Mouse (Mus musculus) midbrain, embryonic 14.5 days (tissue): ENCODE results near the gene Lmbr1. TPM values are rescaled to one million over a fixed set of nuclear protein-coding genes. Genes with fewer than 3 reads are reported as not detected.

ENCODE experiments used
- ATAC-seq: fragments of 200-750 bp; cut with Nextera tagmentation; 2 replicates; pipeline ENCODE4 v1.8.0; 2017; ENCODE audit warnings: moderate number of reproducible peaks, moderate library complexity; ENCODE audit not compliant: low FRiP score, low TSS enrichment
- DNase-seq: peaks from one replicate; pipeline ENCODE4 v3.0.0-alpha.2; 2015
- H3K27ac ChIP-seq: fragments of 300-500 bp; sonication (generic); replicated peaks from 2 replicates; pipeline ENCODE4 v1.5.1; 2014; ENCODE audit warnings: mild to moderate bottlenecking, low read depth, low read length, moderate library complexity
- H3K27me3 ChIP-seq: fragments of 300-500 bp; sonication (generic); 2 replicates; pipeline ENCODE4 v1.6.1; 2014; ENCODE audit warnings: low read length, control low read depth, mixed read lengths; ENCODE audit not compliant: control insufficient read depth, insufficient read depth
- H3K36me3 ChIP-seq: fragments of 300-500 bp; sonication (generic); 2 replicates; pipeline ENCODE4 v1.6.1; 2014; ENCODE audit warnings: low read length, control low read depth; ENCODE audit not compliant: control insufficient read depth, insufficient read depth
- H3K4me1 ChIP-seq: fragments of 300-500 bp; sonication (generic); 2 replicates; pipeline ENCODE4 v1.6.1; 2014; ENCODE audit warnings: mild to moderate bottlenecking, antibody characterized with exemption, low read length, control low read depth; ENCODE audit not compliant: control insufficient read depth, insufficient read depth
- H3K4me2 ChIP-seq: fragments of 300-500 bp; sonication (generic); 2 replicates; pipeline ENCODE4 v1.6.1; 2014; ENCODE audit warnings: mild to moderate bottlenecking, low read length, moderate library complexity
- H3K4me3 ChIP-seq: fragments of 300-500 bp; sonication (generic); replicated peaks from 2 replicates; pipeline ENCODE4 v1.5.1; 2014; ENCODE audit warnings: low read depth, low read length
- H3K9ac ChIP-seq: fragments of 300-500 bp; sonication (generic); replicated peaks from 2 replicates; pipeline ENCODE4 v1.6.1; 2014; ENCODE audit warnings: mild to moderate bottlenecking, low read length, moderate library complexity
- H3K9me3 ChIP-seq: fragments of 300-500 bp; sonication (generic); 2 replicates; pipeline ENCODE4 v1.6.1; 2016; ENCODE audit warnings: low read length, control low read depth, mixed read lengths; ENCODE audit not compliant: control insufficient read depth
- WGBS: fragments of 180-500 bp; shearing (Covaris S2); extraction: QIAGEN DNeasy Blood & Tissue Kit; methylation state at CpG from one replicate; pipeline ENCODE4 v1.1.7; 2014; 5-methylcytosine and 5-hydroxymethylcytosine counted together
- polyA plus RNA-seq: library from polyadenylated mRNA; unstranded; fragments of >200 nt; fragmentation: Nextera tagmentation; extraction: Ambion mirVana; gene quantifications from 2 replicates; pipeline ENCODE4 v1.2.1, GENCODE M21; 2014

The Lmbr1 gene
- polyA plus RNA-seq, 1 experiment from 2014 or later = 42.4 TPM

DNA sequence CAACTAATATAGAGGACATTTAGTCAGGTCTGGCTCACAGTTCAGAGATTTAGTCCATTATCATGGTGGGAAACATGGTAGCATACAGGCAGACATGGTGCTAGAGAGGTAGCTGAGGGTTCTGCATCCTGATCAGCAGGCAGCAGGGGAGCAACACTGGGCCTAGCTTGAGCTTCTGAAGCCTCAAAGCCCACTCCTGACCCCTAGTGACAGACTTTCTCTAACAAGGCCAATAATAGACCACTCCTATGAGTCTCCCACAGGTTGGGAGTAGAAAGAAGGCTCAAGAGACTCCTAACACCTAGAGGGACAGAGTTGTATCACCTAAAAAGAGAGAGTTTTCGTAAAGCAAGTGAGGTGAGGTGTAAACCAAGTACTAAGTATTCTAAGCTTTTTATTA is 4.6 kb upstream of the Lmbr1 start:
- Histone ChIP-seq H3K9ac (no peak overlapping the region), H3K4me1 (peaks cover 6% of the 10 kb centered on the region; the same call in 1 of the 2 replicates), H3K4me3 (no peak overlapping the region), H3K27ac (no peak overlapping the region), H3K4me2 (no peak overlapping the region), H3K27me3 (no peaks in the 10 kb centered on the region), H3K36me3 (no peaks in the 10 kb centered on the region), H3K9me3 (no peaks in the 10 kb centered on the region)
- ATAC-seq = no peak
- WGBS = 78% methylated on average over 1 of the region's 1 CpGs
- no peak for DNase-seq

DNA sequence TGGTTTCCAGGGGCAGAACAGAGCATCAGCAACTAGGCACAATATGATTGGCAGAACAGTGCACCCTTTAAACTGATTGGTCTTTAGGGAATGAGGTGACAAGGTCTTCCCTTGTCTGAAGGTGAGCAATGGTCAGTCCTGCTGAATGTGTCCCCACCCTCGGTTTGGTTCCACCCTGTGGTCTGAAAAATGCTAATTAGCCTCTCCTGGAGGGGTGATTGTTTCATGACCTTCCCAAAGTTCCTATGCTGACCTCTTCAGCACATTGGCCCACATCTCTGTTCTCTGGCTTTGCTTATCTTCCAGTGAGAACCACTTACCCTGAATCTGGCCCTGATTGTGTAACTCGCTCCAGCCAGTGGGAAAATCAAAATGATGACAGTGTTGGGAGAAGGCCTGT is 1.9 kb upstream of the Lmbr1 start:
- Histone ChIP-seq H3K9me3 (no peaks in the 10 kb centered on the region), H3K4me3 (no peak overlapping the region), H3K9ac (no peak overlapping the region), H3K4me2 (no peak overlapping the region), H3K27ac (no peak overlapping the region), H3K36me3 (no peaks in the 10 kb centered on the region), H3K4me1 (peaks cover 15% of the 10 kb centered on the region), H3K27me3 (no peaks in the 10 kb centered on the region)
- ATAC-seq (no peak), DNase-seq (no peak)
- WGBS = 72% methylated on average over 2 of the region's 2 CpGs

DNA sequence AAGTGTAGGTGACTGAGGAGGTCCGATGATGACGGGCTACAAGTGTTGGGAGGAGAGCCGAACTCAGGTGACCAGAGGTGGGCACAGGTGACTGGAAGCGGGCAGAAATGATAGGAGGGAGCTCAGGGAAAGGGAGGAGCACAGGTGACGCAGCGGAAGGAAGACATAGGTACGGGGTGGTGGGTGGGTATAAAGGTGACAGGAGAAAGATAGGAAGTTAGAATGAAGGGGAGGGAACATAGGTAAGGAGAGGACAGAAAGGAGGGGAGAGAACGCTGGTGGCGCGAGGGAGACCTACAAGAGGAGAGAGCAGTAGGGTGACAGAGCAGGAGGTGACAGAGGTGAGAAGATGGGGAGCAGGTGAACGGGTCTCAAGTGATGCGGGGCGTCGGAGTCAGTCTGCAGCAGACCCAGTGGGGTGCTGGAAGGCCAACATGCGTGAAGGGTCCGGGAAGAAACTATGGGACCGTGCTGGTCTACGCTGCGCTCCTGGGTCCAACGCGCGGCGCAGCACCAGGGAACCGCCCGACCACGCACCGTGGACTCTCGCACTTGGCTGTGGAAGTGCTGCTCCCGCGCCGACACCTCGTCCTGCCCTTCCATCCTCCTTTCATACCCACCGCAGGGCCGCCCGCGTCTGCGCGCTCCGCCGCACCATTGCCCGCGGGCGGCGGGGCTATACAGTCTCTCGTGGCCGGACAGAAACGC is 446 bp downstream of the Lmbr1 start:
- H3K9me3 ChIP-seq = no peaks in the 10 kb centered on the region
- no peaks in the 10 kb centered on the region for H3K36me3 ChIP-seq
- peak overlapping the region; percentile 85 for H3K4me3 ChIP-seq
- peak overlapping the region; percentile 66 for H3K4me2 ChIP-seq
- ATAC-seq (peak; percentile 76; the same call in 1 of the 2 replicates), DNase-seq (no peak)
- H3K4me1 ChIP-seq = peaks cover 15% of the 10 kb centered on the region
- H3K27me3 ChIP-seq = no peaks in the 10 kb centered on the region
- H3K9ac ChIP-seq = peak overlapping the region; percentile 68
- peak overlapping the region; percentile 83 for H3K27ac ChIP-seq
- WGBS = 2% methylated on average over 46 of the region's 47 CpGs

DNA sequence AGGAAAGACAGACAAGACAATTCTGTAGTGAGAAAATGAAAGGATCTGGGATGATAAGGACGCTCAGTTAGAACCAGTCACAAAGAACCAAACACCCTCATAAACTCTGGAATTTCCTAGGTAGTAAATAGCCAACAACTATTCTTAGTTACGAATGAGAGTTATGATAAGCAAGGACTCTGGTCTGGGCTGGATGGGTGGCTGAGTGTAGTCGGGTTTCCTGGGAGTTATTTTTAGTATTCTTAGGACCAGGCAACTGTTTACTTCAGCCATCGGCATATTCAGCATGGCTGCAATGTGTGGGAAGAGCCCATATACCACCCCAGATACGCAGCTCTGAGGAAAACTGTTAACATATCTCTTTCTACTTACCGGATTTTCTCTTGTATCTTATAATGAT is 14.7 kb downstream of the Lmbr1 start:
- ATAC-seq = no peak
- Histone ChIP-seq H3K4me1 (no peaks in the 10 kb centered on the region), H3K27me3 (no peaks in the 10 kb centered on the region), H3K4me2 (no peak overlapping the region), H3K9ac (no peak overlapping the region), H3K27ac (no peak overlapping the region), H3K9me3 (no peaks in the 10 kb centered on the region), H3K36me3 (peaks cover 38% of the 10 kb centered on the region), H3K4me3 (no peak overlapping the region)
- DNase-seq = no peak
- 94% methylated on average over 6 of the region's 6 CpGs for WGBS

DNA sequence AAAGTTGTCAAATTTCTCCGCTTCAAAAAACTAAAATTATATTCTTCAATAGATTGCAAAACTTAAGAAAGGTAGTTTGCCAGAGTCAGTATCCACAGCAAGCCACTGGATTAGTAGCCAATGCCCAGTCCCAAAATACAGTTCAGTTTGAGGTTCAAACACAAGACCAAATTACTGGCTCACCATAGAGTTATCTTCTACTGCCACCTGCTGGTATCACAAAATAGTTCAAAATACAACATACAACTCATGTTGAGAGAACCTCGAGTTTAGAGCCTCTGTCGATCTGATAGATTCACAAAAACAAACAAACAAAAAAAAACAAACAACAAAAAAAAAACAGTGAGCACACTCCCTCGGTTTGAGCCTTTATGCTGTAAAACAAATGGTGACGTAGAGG is 42.4 kb downstream of the Lmbr1 start:
- WGBS = 59% methylated on average over 5 of the region's 5 CpGs
- H3K9ac ChIP-seq = no peak overlapping the region
- no peak overlapping the region for H3K27ac ChIP-seq
- H3K4me2 ChIP-seq = no peak overlapping the region
- H3K27me3 ChIP-seq = no peaks in the 10 kb centered on the region
- H3K4me3 ChIP-seq = no peak overlapping the region
- H3K36me3 ChIP-seq = 0 out of 2 replicates have a peak, but pooled peaks cover 2% of the 10 kb centered on the region
- DNase-seq = peak; percentile 82
- no peaks in the 10 kb centered on the region for H3K9me3 ChIP-seq
- no peaks in the 10 kb centered on the region for H3K4me1 ChIP-seq
- no peak for ATAC-seq

DNA sequence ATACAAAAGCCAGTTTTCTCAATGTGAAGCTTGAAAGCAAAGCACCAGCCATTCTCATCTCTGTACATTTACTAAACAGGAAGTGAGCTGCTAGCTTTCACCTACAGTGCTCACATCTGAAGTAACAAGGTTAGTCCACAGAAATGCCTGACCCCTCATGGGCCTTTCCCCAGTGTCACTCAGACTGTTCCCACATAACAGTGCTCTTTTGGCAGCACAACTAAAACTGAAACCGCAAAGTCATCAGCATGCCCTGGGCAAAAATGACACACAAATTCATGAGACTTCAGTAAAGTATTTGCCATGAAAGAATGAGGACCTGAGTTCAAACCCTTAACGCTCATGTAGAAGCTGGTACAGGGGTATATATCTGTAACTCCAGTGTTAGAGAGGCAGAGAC is 55.7 kb downstream of the Lmbr1 start:
- WGBS = 94% methylated on average over 2 of the region's 2 CpGs
- DNase-seq = no peak
- Histone ChIP-seq H3K9ac (no peak overlapping the region), H3K4me3 (no peak overlapping the region), H3K36me3 (no peaks in the 10 kb centered on the region), H3K27me3 (no peaks in the 10 kb centered on the region), H3K27ac (no peak overlapping the region), H3K9me3 (no peaks in the 10 kb centered on the region), H3K4me2 (no peak overlapping the region), H3K4me1 (no peaks in the 10 kb centered on the region)
- ATAC-seq = no peak

DNA sequence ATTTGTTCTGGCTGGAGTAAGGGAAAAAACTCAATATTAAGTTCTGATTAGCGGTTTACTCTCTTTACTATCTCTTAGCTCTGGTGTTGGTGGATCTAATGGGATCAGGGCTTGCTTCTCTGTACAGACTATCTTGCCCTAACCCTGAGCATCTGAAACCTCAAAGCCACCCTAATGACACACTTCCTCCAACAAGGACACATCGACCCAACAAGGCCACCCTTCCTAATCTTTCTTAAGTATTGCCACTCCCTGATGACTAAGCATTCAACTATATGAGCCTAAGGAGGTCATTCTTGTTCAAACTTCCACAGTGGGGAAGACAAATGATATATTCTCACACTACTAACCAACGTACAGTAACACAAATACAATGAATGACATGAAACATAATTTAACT is 69.0 kb downstream of the Lmbr1 start:
- H3K4me1 ChIP-seq = no peaks in the 10 kb centered on the region
- ATAC-seq = no peak
- H3K9ac ChIP-seq = no peak overlapping the region
- 91% methylated on average over 3 of the region's 3 CpGs for WGBS
- H3K4me2 ChIP-seq = no peak overlapping the region
- DNase-seq = no peak
- H3K27me3 ChIP-seq = no peaks in the 10 kb centered on the region
- H3K9me3 ChIP-seq = no peaks in the 10 kb centered on the region; the same call in 1 of the 2 replicates
- H3K4me3 ChIP-seq = no peak overlapping the region
- H3K36me3 ChIP-seq = 0 out of 2 replicates have a peak, but pooled peaks cover 3% of the 10 kb centered on the region
- no peak overlapping the region for H3K27ac ChIP-seq

DNA sequence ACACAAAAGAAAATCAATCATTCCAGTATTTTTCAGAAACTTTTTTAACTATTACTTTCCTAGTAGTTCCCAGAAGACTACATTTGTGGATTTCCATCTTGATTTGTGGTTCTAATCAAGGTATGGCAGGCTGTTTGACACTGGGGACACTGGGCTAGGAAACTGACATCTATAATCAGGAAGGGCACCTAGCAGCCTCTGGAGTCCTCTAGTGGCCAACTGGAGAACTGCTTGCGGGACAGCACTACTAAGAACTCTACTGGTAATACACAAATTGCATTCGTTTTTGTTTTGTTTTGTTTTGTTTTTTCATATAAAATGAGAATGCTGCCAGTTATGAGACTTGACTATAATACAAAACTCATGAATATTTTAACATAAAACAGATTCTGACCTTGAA is 85.0 kb downstream of the Lmbr1 start:
- no peaks in the 10 kb centered on the region for H3K36me3 ChIP-seq
- no peaks in the 10 kb centered on the region for H3K27me3 ChIP-seq
- H3K4me2 ChIP-seq = no peak overlapping the region
- H3K9ac ChIP-seq = no peak overlapping the region
- H3K4me3 ChIP-seq = no peak overlapping the region
- H3K9me3 ChIP-seq = no peaks in the 10 kb centered on the region
- 17% methylated on average over 2 of the region's 2 CpGs for WGBS
- no peak for ATAC-seq
- H3K27ac ChIP-seq = no peak overlapping the region
- DNase-seq = peak; percentile 88
- no peaks in the 10 kb centered on the region for H3K4me1 ChIP-seq

DNA sequence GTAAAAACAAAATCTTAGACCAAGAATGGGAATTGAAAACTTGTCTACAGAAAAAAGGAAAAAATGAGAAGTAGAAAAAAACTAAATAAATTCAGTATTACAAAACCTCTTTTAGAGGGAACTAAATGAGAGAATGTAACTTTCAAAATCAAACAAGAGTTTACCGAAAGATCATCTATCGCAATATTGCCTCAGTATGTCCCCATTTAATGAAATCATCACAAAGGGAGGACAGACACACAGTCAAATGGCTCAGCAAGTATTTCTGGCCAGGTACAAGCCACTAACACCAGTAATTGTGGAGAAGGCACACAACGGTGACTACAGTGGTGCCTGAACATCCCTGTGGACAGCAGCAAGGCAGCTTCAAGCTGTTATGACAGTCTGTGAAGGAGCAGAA is 88.1 kb downstream of the Lmbr1 start:
- no peak overlapping the region for H3K27ac ChIP-seq
- no peaks in the 10 kb centered on the region for H3K27me3 ChIP-seq
- H3K4me3 ChIP-seq = no peak overlapping the region
- 91% methylated on average over 3 of the region's 3 CpGs for WGBS
- no peak overlapping the region for H3K4me2 ChIP-seq
- H3K4me1 ChIP-seq = no peaks in the 10 kb centered on the region
- no peaks in the 10 kb centered on the region for H3K36me3 ChIP-seq
- H3K9ac ChIP-seq = no peak overlapping the region
- no peak for ATAC-seq
- no peaks in the 10 kb centered on the region for H3K9me3 ChIP-seq
- DNase-seq = no peak
